Mouse (Mus musculus) v-Abl transformed pro-B cells (cell line): ENCODE measurements around the gene Rasal3.

Source experiments
- in situ Hi-C, 2 experiments: fragments of 400-800 bp; cut with MboI; formaldehyde crosslinking; loops; one replicate each; pipeline ENCODE4 v1.15.1; 2025; ENCODE audit not compliant: unreplicated experiment in 2 of 2

Rasal3 gene

DNA sequence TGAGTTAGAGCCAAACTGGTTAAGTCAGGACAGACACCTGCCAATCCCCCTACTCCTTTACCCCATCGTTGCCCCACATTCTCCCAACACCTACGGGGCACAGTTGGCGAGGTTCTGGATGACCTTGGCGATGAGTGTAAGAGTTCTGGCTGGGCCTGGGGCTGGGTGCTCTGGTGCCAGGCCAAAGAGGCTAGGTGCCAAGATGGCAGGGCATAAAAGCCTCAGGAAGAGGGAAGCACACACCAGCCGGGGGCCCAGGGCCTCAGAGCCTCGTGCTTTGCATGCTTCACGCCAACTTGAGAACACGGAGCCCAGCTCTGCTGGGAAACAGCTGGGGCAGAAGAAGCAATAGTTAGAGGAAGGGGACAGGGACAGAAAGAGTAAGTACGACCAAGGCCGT lies 9.4 kb downstream of the Rasal3 start:
- in situ Hi-C loops, result loop anchor here in 1 of 2 experiments (5.0 kb wide), 1 partner anchor 33 kb away; no protein-coding TSS in a partner anchor

DNA sequence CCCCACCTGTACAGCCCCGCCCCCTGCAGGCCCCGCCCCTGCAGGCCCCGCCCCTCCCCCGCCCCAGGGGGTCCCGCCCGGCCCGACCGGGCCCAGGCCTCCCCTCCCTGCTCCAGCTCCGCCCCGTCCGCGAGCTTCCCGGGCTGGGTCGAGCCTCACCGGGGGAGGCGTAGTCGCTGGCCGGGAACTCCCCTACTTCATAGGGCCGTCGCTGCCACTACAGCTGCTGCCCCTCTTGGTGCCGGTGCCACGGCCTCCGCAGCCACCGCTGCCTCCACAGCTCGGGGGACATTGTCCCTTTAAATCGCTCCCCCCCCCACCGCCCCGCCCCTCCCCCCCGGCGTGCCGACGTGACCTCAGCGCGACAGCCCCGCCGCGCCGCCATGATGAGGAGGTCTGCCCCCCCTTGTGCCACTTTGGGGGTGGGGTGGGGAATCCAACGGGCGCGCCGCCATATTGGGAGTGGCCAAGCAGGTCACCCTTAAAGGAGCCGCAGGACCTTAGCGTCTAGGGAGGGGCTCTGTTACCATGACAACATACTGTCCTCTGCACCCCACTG lies 14.2 kb downstream of the Rasal3 start, which contains the start of gene Wiz:
TSS of gene Wiz (minus strand) at position 339 of the 559 bp plus-strand sequence.
- in situ Hi-C loops, result loop anchor here in 1 of 2 experiments (10.0 kb wide), 2 partner anchors 46 to 106 kb away; no protein-coding TSS in a partner anchor

DNA sequence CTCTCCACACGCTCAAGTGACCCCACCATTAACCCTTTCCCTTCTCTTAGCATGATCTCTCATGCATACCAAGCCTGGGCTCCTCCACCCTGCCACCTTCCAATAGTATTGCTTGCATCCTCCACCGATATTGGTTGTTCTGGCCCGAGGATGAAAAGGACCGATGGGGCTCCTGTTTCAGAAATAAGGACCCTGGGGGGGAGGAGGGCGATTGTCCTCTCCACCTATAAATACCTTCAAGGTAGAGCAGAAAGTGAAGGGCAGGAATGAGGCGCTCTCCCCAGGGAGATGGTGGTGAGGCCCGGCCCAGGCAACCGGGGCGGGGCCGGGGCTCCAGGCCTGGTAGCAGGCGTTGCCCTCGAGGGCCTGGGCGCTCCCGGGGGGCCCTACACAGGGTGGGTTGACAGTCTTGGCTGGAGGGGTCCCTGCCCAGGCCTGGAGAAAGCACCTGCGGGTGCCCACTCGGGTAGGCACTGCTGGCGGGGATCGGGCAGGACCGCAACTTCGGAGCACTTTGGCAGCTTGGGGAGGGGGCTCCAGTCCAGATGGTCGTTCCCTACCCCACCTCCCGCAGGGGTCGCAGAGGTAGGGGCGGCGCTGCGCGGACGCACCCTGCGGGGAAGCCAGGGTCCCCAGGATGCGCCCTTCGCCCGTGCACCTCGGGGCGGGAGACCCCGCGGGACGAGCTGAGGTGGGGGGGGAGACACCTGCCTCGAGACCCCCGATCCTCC lies 14.8 kb downstream of the Rasal3 start:
- in situ Hi-C loops, result loop anchor here in 1 of 2 experiments (10.0 kb wide), 2 partner anchors 46 to 106 kb away; no protein-coding TSS in a partner anchor

DNA sequence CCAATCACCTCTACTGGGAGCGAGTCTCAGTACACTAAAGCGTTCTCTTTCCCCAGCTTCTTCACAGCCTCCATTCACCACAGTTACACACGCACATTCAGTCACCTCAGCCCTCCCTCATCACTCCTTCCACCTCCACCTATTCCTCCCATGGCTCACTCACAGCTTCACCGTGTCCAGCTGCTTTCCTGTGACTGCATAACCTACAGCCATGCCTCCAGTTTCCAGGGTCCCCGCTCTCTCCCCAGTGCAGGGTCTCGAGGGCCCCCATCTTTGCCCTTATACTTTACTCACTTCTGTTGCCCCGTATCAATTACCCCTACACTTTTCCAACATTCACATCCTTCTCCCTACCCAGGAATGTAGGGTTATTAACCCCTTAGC lies 15.4 kb downstream of the Rasal3 start:
- in situ Hi-C loops, result loop anchor here in 1 of 2 experiments (10.0 kb wide), 2 partner anchors 47 to 107 kb away; no protein-coding TSS in a partner anchor

DNA sequence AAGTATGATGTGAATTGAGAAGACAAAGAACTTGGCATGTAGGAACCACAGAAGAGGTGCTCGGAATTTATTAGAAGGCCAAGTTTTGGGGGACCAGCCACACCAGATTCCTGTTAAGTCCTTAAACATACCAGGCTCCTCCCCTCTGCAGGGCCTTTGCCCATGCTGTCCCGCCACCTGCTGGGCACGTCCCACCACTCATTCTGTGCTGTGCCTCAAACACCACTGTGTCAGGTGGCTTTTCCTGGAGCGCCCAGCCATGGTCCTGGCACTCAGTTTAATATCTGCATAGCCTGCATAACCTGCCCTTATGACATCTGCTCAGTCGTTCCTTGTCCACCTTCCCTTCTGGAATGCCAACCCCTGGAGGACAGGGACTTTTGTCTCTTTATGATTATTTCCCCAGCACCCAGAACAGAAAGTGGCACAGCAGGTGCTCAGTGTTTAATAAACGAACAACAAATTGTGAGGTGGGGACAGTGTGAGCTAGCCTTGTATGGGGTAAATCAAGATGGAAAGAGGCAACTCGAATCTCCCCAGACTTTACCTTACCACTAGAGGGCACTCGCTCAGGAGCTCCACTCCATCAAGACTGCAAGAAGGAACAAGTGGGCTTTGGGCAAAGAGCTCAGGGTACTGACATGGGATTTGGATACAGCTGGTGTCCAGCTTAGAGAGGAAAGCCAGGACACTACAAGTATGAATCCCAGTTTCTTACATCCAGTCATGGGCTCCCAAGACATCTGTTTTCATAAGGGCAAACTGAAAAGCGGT lies 16.5 kb downstream of the Rasal3 start:
- in situ Hi-C loops, result loop anchor here in 1 of 2 experiments (10.0 kb wide), 2 partner anchors 48 to 108 kb away; no protein-coding TSS in a partner anchor

DNA sequence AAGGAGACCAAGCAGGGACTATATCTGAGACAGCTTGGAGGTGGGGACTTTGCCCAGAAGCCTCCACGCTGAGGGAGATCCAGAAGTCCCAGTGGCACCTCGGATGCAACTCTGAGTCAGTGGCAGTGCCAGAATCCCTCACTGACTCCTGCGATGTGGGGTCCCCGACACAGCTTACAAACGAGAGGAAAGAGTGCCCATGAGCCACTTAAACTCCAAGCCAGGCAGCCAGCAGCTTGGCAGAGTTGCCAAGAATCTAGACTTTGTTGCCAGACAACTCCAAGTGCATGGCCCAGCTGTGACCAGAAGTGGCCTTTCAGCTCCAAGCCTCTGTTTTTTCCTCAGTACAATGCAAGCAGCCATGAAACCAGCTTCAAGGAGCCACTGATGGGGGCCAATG lies 19.7 kb downstream of the Rasal3 start:
- in situ Hi-C loops, result loop anchor here in 1 of 2 experiments (10.0 kb wide), 2 partner anchors 51 to 111 kb away; no protein-coding TSS in a partner anchor

DNA sequence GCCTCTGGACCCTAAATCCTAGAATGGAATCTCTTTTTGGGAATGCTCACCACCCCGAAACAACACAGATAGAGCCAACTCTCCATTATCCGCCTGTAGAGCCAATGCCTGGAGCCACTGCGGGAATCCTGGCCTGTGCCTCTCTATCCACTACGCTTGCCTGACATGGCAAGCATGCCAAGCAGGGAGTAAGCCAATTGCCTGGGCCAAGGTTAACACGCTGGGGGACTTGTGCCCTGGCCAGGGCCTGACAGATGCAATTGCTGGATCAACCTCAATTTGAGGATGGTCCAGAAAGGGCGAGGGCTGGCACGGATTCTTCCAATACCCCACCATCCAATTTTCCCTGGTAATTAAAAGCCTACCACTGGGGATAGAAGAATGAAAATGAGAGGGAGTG lies 20.8 kb downstream of the Rasal3 start:
- in situ Hi-C loops, result loop anchor here in 1 of 2 experiments (10.0 kb wide), 2 partner anchors 52 to 112 kb away; no protein-coding TSS in a partner anchor

DNA sequence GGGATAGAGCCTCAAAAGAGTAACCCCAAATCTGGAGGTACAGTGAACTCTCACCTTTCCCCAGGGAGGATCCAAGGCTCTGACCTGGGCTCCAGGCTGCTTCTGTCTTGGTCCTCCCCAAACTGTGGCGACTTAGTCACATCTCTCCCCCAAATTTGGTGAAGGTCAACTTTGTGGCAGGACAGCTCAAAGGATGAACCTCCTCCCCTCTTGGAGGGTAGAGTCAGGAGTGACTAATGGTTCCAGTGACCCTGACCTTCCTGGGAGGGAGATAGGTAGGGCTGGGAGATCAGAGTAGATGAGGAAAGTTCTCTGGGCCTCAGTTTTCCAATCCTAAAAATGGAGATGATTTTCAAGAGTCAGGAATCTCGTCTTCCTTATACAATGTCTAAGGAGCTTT lies 24.6 kb downstream of the Rasal3 start:
- in situ Hi-C loops, result no loop called here

DNA sequence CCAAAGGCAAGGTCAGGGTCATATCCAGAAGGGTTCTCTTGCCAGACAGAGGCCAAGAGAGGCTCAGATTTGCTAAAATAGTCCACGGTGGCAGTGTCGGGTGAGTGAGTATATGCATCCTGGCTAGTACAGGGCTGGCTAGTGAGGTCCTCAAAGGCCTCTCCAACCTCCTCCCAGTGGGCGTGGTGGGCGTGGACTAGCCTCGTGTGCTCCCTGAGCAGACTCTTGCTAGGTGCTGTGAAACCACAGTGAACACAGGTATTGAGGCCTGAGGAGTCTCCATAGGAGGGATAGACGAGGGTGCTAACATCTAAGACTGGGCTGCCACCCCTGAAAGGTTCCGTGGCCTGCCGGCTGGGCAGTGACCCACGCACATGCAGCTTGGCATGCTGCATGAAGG lies 26.2 kb downstream of the Rasal3 start:
- in situ Hi-C loops, result no loop called here

DNA sequence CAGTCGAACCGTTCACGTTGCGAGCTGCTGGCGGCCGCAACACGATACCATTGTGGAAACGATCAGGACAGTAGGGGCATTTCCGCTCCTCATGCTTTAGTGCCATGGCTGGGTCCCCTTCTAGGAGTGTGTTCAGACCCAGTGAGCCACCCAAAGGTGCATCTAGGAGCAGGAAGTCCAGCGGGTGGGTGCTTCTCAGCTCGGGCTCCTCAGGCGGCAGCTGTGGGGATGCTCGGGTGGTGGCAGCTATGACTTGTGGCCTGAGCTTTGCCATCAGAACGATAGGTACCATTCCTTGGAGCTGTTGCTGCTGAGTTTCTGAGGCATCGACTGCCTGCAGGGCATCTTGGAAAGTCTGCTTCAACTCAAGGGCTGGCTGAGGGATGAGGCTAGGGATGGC lies 26.9 kb downstream of the Rasal3 start:
- in situ Hi-C loops, result no loop called here

DNA sequence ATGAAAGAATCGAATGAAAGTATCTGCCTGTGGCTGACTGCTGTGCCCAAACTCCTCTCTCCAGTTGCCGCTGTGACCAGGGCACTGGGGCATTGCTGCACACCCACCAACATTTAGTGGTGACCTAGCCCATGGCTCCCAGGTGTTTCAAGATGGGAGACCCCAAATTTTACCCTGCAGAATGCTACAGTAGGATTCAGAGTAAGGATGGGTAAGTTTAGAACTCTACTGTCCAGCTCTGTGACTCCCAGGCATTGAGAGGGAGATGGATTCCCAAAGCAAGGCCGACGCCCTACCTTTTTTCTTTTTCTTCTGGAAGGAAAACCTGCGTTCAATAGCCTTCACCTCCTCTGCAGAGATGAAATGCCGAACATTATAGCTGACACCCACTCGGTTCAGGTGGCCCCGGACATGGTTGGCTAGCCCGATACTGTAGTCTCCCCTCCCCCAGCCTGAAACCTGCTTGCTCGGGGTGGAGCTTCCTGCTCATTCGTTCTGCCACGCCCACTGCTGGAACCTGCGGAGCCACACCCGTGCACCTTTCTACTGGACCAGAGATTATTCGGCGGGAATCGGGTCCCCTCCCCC lies 34.3 kb downstream of the Rasal3 start:
- in situ Hi-C loops, result no loop called here

DNA sequence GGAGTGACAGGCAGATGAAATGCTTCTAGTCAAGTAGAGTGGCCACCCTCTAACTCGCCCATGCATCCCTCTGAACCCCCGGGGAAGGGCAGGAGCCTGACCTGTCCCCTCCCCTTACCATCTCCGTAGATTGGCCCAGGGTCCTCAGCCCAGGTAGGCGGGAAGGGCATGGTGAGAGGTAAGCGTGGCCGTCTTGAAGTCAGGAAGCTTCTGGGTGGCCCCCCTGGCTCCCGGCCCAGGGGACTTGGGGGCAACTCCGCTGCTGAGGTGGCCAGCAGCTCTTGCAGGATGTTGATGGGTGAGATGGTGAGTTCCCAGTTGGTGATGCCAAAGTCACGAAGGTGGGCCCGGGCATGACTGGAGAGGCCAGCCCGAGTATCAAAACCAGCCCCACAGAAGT lies 35.7 kb downstream of the Rasal3 start:
- in situ Hi-C loops, result no loop called here

DNA sequence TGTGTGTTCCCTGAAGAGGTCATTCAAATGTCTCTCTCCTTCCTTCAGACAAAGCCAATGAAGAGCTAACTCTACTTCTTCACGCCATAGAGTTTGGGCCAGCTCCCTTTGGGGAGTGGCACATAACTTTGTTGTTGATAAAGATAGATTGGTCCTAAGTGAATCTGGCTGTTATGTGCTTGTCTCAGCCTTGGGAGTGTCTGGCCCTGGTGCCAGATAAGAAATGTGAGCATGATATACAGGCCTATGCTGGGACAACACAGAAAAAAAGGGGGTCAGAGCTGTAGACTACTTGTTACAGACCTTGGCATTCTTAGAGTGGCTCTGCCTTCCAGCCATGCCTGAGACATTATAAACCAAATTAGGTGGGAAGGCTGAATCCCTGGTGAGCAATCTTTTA lies 38.1 kb downstream of the Rasal3 start:
- in situ Hi-C loops, result no loop called here

DNA sequence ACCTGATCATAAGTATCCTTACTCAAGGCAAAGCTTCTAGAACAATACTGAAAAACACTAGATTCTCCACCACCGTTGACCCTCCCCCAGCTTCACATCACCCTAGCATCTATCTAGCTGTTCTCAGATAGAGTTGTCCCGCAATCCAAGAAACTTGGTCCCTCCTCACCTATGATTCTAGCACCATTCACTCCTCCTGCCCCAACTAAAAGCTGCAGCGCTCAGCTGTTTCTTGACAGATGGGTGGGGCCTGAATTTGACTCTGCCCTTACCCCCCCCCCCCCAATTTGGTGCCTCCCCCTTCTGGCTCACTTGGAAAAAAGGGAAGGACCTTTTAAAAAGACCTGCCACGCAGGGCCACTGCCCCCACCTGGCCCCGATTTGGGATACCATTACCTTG lies 38.5 kb downstream of the Rasal3 start:
- in situ Hi-C loops, result no loop called here

DNA sequence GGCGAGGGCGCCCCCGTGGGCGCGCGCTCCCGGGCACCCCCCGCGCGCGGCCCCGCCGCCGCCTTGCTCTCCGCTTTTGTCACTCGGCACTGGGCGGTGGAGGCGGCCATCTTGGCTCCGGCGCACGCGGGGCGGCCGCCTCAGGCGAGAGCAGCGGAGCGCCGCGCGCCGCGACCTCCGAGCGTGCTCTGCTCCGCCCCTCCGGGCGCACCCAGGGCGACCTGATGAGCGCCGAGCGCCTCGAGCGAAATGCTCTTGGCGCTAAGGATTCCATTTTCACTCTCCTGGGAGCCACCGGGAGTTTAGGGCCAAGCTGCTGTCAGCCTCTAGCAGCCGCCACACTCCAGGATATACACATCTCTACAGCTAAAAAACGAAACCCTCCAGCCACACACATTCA lies 39.1 kb downstream of the Rasal3 start:
- in situ Hi-C loops, result no loop called here

DNA sequence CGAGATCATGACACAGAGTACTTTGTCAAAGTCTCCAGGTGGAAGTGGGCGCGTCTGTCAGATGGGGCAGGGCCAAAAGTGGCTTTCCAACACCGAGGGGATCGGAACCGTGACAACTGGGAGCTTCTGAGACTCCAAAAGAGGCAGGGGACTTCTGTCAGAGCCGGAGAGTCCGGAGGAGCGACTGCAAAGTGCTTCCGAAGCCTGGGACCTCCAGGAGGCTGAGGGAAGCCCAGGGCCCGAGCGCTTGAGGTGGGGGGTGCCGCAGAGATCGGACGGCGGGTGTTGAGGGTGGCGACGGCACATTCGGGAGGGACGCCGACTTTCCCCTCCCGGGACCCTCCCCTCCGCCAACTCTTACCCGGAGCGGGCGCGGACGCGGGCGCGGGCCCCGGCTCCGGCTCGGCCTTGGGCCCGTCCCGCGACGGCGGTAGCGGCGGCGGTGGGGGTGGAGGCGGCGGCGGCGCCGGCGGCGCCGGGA lies 39.5 kb downstream of the Rasal3 start:
- in situ Hi-C loops, result no loop called here

DNA sequence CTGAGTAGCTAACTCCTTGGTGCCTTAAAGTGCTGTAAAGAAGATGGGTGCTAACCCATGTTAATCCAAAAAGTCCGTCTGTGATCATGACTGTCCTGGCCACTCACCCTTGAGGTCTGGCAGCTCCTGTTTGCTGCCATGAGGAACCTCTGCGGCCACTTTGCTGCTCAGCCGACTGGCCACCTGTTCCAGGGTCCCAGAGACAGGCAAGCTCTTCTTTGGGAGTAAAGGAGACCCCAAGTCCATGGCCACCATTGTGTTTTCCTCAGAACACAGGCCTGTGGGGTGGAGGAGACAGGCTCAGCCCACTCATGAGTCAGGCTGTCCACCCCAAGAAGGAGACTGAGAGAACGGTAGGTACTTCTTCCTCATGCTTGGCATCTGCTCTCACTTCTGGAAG lies 40.7 kb downstream of the Rasal3 start:
- in situ Hi-C loops, result no loop called here

DNA sequence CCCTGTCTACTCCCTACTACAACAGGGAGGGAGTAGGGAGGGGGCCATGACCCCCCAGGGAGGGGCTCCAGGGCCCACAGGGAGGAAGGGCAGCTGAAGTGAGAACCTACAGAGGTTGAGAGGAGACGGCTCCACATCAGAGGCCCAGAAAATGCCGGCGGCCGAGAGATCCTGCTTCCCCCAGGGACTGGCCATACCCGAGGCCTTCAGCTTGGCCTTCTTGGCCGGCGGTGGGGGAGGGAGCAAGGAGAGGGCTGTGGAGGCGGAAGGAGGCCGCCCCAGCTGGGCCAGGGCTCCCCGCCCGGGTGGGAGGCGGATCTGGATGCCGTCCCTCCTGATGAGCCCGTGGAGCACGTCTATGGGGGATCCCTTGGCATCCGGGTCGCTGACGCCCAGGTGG lies 43.5 kb downstream of the Rasal3 start:
- in situ Hi-C loops, result no loop called here

DNA sequence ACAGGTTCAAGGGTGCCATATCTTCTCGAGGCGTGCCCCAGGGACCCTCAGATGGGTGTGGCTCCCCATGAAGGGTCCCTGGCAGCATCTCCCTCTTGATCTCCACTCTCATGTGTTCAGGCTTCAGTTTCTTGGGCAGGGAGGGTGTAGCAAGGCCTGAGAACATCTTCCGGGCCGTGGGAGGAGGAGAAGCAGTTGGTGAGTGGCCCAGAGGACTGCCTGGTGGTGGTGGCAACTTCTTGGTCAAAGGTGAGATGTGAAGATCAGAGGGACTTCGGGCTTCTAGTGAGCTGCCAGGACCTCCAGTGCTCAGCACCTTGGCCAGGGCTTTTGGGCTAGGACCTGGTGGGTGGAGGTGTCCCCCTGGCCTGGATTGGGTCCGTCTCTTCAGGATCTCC lies 44.4 kb downstream of the Rasal3 start:
- in situ Hi-C loops, result no loop called here

DNA sequence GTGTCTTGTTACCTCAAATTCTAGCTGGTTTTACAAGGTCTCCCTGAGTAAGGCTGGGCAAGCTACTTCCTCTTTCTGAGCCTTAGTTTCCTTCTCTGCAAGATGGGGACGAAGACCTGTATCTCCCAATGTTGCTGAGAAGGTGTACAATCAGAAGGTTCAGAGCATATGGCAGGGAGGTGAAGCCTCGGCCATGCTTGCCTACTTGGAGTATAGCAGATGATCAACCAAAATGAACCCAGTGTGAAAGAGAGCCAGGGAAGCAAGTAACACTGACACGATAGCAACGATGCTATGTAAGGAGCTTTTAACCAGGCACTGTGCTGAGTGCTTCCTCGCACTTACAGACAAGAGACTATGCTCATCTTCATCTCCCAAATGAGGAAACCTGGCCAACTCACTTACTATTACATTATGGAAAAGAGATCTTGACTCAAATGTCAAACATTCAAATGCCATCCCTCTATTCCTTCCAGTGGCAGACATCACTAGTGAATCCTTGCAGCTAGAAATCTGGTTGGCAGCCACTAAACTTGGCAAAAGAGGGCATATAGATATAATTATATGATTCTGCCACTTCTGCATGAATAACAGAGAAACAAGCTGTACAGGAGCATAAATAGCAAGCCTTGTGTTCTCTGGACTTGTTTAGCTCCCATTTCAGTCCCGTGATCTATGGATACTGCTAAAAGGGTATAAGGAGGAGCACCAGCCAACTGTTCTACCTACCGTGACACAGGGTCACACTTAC lies 45.0 kb downstream of the Rasal3 start:
- in situ Hi-C loops, result no loop called here
